Mouse (Mus musculus): ENCODE results near the gene Nfs1.
"Not testable (repeated sequence)": the region's sequence is repeated elsewhere in the genome, so short reads cannot be mapped to it uniquely, and the experiment has no call there.

The Nfs1 gene

GRCm38 (mm10) chr2:156143367-156143766, 619 bp downstream of the Nfs1 start:
- no peak for DNase-seq (ENCODE audit: low spot score)

DNA sequence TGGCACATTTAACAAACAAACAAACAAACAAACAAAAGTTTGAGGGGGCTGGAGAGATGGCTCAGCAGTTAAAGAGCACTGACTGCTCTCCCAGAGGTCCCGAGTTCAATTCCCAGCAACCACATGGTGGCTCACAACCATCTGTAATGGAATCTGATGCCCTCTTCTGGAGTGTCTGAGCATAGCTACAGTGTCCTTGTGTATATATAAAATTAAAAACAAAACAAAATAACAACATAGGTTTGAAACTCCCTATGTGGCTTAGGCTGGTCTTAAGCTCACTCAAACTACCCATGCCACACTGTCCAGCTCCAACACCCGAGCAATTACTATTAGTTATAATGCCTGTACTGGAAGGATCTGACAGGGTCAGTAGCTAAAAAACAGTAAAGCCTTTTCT, 1.2 kb downstream of the Nfs1 start:
- no peak for DNase-seq (ENCODE audit: low spot score)

- DNase-seq (ENCODE audit: low spot score) = no peak
Observed at GRCm38 (mm10) chr2:156135695-156136094, 8.3 kb downstream of the Nfs1 start.

DNA sequence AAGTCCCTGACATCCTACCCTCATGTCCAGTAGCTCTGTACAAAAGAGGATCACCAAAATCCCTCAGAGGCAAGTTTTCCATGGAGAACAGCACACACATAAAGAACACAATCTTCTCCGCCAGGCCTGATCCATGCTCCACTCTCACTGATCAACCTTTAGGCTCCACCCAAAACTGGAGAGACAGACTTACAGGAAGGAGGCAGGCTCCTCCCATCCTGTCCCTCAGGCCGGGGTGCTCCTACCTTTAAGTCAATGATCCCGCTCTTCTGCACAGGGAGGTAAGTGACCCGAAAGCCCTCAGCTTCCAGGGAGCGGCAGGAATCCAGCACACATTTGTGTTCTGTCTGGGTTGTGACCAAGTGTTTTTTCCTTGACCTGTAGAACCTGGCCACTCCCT, 9.8 kb downstream of the Nfs1 start:
- DNase-seq (ENCODE audit: low spot score) = no peak

GRCm38 (mm10) chr2:156126992-156127391, 17.0 kb downstream of the Nfs1 start, which contains the start of gene Gm28036:
TSS of gene Gm28036 (minus strand) at chr2:156127092.
- no peak for DNase-seq (ENCODE audit: low spot score)

DNA sequence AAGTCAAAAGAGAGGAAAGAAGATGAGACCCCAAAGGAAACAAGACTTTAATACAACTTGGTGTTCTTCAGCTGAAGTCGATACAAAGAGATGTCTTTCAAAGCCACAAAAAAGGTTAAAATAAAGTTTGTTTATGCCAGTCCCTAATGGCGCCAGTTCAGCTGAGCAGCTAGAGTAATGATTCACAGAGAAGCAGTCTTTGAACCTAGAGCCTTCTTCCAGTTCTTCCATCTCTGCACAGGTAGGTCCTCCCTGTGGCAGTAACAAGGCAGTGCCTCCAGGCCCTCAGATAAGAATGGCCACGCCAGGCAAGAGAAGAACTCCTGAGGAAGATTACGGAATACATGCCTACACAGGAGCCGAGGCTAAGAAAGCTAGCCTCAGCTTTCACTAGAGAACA, 20.3 kb downstream of the Nfs1 start:
- DNase-seq (ENCODE audit: low spot score) = no peak

DNA sequence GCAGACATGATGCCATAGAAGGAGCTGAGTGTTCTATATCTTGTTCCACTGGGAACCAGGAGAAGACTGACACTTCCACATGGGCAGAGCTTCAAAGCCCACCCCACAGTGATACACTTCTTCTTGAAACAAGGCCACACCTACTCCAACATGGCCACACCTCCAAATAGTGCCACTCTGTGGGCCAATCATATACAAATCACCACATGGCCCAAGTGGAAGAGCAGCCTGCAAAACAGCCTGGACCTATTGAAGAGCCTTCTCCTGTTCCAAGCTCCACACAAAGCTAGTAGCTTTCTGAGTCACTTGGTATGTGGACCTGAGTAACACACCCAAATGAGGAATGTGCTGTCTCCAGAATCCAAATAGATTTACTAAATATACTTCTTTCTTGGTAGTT, 24.4 kb downstream of the Nfs1 start:
- no peak for DNase-seq (ENCODE audit: low spot score)

GRCm38 (mm10) chr2:156112080-156112423, 31.9 kb downstream of the Nfs1 start:
- not testable (repeated sequence) for DNase-seq (ENCODE audit: low spot score)

GRCm38 (mm10) chr2:156111358-156112079, 32.5 kb downstream of the Nfs1 start, which contains the start of the genes Cpne1 and Rbm12:
TSS of gene Cpne1 (minus strand) at chr2:156111965.
TSS of gene Rbm12 (minus strand) at chr2:156111978.
- peak; percentile 97 for DNase-seq (ENCODE audit: low spot score)

DNA sequence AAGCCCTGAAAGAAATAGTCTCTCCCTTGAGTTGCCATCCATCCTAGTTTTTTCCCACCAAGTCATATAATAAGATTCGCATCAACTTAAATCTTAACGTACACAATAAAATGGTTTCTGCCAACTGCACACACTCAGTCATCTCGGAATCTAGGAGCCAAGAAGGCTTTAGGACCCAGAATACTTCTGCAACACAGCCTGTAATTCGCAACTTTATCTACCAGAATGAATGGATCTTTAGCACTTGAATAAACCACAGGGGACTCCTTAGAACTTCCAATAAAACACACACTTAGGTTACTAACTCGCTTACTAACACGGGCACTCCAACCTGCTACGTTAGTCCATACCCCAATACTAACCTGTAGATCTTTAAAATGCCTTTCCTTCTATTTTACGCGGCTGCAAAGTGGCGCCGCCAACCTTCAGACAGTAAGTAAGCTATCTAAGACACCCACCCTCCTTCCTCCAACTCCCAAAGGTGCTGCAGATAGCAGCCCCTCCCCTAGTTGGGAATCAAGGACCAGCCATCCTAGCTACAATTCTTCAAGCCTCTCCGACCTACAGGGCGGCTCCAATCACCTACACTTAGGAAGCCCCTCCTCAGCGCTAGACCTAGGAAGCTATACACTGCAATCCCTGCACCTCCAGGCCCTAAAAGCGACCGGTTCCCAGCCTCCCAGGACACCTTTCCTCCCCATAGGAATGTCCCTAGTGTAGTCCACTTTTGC, 33.2 kb downstream of the Nfs1 start:
- no peak for DNase-seq (ENCODE audit: low spot score)

GRCm38 (mm10) chr2:156091926-156092325, 52.1 kb downstream of the Nfs1 start:
- no peak for DNase-seq (ENCODE audit: low spot score)

DNA sequence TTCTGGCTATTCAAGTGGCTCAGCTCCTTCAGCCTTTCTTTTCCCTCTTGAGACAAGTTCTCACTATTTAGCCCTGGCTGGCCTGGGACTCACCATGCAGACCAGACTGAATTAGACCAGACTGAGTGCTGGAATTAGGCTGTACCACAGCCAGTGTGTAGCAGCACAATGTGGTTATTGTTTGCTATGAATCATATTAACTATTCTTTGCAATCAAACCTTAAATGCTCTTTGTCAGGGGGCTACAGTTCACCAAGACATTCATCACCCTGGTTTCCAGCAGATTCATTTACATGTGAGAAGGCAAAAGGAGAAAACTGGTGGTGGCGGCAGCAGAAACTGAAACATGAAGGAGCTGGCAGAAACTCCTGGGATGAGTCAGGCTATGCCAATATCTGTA, 54.2 kb downstream of the Nfs1 start:
- DNase-seq (ENCODE audit: low spot score) = no peak

DNA sequence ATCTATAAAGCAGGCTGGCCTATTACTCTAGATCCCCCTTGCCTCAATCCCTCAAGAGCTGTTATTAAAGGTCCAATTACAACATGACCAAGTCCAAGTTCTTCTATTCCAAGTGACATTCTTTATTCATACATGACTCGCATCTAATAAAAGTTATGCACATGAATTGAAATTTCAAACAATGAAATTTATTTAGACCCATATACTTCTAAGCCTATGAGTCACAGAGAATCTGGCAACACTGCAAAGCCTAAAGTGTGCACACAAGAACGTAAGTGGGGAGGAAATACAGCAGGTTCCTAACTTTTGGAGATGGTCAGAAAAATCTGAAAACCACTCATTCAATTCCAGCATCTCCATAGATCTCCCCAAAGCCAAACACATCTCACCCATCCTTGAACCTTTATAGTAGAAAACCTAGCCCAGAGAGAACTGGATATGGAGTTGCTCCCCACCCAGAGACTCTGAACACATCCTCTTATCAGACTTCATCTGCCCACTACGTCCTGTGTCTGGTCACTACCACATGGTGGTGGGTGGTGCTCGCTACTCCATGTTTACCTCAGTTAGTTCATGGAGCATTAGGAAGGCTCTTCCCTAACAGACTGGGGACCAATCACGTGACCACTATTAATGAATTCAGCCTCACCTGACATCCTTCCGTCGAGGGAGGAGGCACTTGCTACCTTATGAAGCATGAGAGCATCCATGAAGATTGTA, 56.4 kb downstream of the Nfs1 start:
- DNase-seq (ENCODE audit: low spot score) = no peak

DNA sequence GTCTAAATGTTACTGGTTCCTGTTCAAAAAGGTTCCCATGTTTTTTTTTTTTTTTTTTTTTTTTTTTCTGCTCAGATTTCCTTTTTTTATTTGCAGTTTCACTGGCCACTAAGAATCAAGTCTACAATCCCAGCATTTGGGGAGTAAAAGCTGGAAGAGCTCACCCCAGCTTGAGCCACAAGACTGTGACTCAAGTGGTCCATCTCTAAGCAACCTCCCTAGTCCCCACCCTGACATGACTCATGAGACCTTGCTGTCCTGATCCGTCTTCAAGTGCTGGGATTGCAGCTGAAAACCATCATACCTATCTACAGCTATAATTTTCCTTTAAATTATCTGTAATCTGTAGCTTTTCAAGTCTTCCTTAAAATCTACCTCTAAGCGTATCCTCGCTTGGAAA, 59.4 kb downstream of the Nfs1 start:
- DNase-seq (ENCODE audit: low spot score) = no peak

DNA sequence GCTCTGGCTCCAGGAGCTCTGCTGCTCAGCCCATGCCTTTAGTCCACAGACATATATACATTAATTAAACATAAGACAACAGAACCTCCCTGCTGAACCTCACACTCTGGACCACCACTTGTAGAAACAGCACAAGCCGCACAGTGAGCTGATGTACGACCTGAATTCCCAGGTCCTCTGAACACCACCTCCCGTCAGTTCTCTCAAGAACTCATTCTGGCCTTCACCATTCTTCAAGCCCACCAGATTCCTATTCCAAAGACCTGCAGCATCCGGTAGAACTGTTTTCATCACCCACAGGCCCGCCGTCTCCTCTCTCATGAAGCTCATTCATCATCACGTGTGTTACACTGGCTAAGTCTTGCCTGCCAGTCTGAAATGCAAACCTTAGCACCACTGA, 63.6 kb downstream of the Nfs1 start:
- no peak for DNase-seq (ENCODE audit: low spot score)

DNA sequence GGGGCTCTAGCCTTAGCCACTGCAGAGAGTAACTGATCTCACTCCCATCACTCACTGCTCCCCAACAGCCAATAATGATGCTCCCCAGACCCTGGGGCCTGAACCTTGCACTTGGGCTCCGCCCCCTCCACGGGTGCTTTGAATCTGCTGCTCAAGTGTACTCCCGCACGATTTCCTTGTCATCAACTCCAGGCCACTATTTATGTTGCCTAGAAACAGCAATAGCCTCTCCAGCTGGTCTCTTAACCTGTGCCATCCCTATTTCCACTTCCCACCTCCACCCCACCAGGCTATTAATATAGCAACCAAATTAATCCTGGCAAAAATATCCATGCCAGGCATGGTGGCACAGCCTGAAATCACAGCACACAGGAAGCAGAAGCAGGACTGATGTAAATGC, 64.3 kb downstream of the Nfs1 start:
- DNase-seq (ENCODE audit: low spot score) = no peak

GRCm38 (mm10) chr2:156079183-156079560, 64.8 kb downstream of the Nfs1 start:
- no peak for DNase-seq (ENCODE audit: low spot score)

DNA sequence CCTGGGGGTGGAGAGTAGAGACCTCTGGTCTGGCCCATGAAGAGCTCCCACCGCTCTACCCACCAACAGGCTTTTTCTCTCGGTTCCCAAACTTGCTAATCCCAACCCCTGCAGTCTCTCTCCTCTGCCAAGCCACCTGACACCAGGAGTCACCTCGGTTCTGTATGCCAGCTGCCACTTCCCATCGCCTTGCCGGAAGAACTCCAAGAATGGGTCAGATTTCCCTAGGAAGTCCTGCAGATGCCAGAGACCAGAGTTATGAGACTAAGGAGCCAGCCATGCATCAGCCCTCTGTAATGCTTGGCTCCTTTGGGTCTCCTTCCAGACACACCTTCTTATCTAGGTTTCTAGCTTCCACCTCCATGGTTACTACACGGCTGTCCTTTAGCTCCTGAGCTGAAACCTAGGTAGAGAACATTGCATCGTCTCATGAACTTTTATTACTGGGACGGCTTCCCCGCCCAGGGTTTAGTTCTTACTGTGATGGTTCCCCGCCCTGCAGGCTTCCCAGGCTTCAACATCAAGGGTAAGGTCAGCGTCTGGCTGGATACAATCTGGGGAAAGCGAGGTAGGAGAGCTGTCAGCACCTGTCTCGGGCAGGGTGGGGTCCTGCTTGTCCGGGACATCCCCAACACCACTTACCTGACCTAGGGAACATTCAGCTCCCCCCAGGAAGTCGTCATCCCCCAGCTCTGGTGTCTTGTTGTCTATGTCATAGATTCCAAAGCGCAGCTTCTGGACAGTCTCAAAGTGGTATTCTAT, 65.4 kb downstream of the Nfs1 start:
- no peak for DNase-seq (ENCODE audit: low spot score)

- no peak for DNase-seq (ENCODE audit: low spot score)
Observed at GRCm38 (mm10) chr2:156077461-156077860, 66.5 kb downstream of the Nfs1 start.

- DNase-seq (ENCODE audit: low spot score) = peak; percentile 61
Observed at GRCm38 (mm10) chr2:156073725-156074124, 70.3 kb downstream of the Nfs1 start.
